Mouse (Mus musculus): ENCODE results near the gene Snrpd2.

Snrpd2 gene

DNA sequence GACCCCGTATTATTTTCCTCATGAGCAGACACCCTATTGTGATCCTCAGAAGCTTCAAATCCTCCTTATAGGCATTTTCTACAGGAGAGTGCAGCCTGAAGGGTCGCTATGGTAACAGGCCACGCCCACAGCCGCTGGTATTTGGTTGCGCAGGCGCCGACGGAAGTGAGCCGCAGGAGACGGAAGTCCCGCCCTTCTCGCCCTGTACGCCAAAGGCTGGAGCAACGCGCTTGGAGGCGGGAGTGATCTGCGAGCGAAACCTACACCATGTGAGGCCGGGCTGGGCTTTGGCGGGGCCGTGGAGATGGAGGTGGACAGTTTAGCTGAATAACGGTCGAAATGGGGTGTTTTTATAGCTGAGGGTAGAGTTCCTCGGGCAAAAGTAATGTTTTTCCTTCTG lies at the start of gene Snrpd2:
Snrpd2 (plus strand) TSS at position 97 of the 400 bp plus-strand sequence.
- peak; percentile 93 to 98 for DNase-seq (ENCODE audit: low spot score in 2 of 2)

DNA sequence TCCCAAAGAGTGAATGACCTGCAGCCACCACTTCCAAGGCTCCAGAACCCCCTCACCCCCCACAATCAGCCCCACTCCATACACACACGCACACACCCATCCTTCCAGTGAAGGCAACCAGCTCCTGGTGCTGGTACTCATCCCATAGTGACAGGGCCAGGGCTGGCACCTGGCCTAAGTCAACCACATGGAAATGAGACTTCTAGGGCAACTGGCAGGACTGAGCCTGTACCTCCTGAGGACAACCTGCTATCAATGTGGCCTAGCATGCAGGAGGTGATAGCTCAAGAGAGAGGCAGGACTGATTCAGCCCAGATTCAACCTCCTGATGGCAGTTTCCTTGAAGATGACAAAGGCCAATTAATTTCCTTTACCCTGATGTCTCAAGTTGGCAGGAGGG lies 49.2 kb upstream of the Snrpd2 start:
- no peak for DNase-seq (ENCODE audit: low spot score in 2 of 2)

DNA sequence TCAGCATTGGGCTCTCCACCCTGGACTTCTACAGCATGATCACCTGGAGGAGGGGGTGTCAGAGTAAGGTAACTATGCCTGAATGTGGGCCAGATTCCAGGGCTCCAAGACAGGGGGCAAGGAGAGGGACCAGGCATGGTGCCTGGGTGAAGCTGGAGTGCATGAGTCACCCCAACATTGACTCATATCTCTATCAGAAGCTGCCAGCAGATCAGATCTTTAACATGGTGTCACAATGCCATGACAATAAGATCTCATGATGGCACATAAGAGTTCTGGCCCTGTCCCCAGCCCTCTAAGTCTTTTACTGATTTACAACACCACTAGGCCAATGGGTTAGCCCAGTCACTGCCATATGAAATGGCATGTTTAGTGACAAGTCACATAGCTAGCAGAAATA lies 45.8 kb upstream of the Snrpd2 start:
- no peak for DNase-seq (ENCODE audit: low spot score in 2 of 2)

DNA sequence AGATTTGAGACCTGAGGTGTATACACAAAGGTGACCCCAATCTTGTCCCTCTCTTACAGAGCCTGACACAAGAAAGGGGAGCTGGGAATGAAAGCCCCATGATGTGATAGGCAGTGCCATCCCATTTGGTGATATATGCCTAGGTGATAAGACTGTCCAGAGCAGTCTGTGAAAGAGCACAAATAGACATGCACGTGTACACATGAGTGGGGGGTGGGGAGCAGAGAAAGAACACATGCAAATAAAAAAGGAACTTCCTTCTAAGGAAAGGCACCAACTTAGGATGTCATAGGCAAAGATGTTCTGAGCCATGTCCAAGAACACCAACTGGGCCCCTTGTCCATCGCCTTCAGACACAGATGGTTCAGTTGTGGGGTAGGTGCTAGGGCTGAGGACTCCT lies 45.0 kb upstream of the Snrpd2 start:
- no peak for DNase-seq (ENCODE audit: low spot score in 2 of 2)

DNA sequence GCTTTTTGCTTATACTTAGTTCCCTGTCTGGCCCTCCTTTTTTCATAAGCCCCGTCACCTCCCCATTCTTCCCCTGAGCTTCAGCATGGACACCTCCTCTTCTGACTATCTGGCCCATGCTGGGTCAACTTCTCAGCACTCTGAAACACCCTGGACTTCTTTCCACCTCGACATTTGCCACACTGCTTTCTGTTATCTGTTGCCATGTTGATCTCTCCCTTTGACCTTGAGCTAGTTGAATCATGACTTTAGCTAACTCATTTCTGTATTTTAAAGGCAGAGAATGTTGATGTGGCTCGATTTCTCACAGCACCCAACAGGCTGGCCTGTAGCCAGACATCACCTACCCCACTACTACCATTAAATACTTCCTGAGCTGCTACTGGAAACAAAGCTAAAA lies 42.1 kb upstream of the Snrpd2 start:
- DNase-seq (ENCODE audit: low spot score in 2 of 2) = no peak

DNA sequence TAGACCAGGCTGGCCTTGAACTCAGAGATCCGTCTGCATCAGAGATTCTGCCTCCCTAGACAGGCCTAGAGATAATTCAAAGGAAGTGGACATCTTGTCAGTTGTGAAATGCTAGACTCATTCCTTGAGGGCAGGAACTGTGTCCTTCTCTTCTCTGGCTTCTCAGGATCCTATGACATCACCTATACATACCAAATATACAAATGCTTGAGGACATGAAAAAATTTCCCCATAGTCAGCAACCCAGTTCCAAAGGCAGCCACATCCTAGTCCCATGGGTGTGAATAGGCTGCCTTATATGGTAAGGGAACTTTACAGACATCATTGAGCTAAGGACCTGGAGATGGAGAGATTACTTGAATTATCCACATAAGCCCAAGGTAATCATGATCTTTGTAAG lies 40.0 kb upstream of the Snrpd2 start:
- DNase-seq (ENCODE audit: low spot score in 2 of 2) = no peak

DNA sequence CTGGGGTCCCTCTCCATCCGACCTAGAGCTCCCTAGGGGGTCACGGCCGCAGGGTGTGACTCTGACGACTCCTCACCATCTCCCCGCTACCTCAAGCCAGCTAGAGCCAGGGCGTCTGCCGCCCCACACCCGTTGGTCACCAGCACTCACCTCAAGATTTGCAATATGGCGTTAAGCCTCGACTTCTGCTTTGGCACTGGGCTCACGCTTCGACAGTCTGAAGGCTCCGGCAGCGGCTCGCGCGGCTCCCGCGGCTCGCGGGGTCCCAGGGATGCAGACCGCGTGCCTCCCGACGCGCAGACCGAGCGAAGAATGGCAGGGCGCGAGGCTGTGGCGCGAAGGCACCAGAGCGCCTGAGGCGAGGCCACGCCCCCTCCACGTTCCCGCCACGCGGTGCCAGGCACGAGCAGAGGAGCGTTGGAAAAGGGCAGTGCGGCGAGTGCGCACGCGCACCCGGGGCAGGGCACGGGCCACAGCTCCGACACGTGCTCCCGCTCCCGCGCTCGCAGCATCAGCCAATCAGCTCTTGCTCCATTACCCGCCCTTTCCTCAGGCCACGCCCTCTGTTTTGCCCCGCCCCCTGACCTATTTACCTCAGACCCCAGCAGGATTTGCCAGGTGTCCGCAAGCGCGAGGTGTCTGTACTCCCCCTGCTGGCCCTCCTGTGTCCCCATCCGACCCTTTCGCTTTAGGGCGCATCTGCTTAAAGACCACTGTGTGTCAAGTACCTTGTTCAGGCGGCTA lies 31.3 kb upstream of the Snrpd2 start, which contains the start of gene Gm4969:
Gm4969 (minus strand) TSS at position 341 of the 744 bp plus-strand sequence.
- peak; percentile 57 to 73 for DNase-seq (ENCODE audit: low spot score in 2 of 2)

DNA sequence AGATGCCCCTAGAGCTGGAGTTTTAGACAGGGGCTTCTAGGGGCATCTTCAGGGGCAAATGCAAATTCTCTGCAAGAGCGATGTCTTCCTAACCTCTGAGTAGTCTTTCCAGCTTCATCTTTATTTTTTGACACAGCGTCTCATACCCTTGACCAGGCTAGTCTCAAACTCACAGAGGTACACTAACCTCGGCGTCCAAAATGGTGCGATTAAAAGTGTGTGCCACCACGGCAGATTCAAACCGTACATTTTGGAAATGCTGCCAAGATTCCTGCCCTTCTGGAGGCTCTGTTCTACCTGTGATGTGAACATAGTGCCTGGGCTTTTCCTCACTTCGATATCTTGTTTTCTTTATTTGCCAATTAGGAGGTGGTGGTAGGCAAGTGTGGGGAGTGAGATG lies 30.4 kb upstream of the Snrpd2 start:
- no peak for DNase-seq (ENCODE audit: low spot score in 2 of 2)

DNA sequence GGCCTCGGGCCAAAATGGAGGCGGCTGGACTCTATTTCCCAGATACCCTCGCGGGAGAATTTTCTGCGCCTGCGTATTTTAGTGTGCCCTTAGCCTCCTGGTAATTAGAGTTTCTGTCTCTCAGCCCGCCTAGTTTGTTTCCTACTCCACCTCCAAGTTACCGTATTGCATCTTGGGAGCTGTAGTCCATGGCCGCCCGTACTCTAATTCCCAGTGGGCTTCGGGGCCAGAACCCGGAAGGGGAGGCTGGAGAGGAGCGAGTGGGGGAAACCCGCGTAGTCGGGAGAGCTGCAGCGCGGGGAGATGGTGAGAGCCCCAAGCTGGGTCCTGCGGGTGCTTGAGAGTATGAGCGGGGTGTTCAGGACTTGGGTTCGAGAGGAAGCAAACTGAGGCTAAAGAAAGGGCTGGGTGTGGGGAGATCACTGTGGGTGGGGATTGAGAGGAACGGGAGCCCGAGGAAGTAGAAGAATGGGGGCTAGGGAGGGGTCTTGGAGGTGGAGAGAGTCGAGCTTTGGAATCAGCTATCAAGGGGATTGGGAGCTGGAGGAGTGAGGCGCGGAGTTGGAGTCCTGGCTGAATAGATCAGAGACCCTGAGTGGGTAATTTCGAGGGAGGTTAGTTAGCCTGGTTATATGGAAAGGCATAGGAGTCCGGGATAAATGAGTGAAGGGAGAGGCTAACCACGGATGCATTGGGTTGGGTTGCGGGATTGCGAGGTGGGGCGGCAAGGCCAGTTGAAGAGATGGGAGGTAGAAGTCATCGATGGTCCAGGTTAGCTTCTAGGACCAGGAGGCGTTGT lies 29.7 kb upstream of the Snrpd2 start, which contains the start of gene Fbxo46:
Fbxo46 (plus strand) TSS at position 229 of the 799 bp plus-strand sequence.
- DNase-seq (ENCODE audit: low spot score in 2 of 2) = peak; percentile 75 to 82

DNA sequence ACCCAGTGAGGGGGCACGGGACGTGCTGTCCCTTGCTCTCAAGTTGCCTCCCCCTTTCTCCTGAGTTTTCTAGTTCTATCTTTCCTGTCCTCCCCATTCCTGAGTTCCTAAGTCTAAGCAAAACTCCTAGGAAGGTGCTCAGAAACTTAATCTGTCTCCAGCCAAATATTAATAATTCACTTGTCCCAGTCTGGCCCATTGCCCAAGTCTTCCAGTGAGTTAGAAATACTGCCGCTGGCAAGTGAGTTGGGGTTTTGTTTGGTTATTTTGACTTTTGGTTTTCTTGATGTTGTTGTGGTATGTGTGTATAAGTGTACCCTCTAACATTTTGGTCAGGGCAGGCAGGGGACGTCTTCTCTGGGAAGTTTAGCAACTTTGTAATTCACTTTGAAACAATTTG lies 27.8 kb upstream of the Snrpd2 start:
- no peak for DNase-seq (ENCODE audit: low spot score in 2 of 2)

DNA sequence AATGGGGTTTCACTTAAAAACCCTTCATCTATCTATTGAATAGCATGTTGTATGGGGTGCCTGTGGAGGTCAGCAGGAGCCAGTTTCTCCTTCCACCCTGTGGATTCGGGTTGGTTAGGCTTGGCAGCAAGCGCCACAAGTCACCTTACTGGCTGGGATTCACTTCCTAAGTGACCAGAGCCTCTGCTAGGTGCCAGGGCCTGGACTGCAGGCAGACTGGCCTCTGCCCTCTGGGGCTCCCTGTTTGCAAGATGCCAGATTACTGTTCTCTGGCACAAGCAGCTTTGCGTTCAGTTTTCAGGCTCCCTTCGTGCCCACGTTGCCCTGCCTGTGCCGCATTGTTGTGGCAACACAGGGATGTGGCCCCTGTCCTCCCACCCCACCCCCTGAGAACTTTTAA lies 24.8 kb upstream of the Snrpd2 start:
- no peak for DNase-seq (ENCODE audit: low spot score in 2 of 2)

DNA sequence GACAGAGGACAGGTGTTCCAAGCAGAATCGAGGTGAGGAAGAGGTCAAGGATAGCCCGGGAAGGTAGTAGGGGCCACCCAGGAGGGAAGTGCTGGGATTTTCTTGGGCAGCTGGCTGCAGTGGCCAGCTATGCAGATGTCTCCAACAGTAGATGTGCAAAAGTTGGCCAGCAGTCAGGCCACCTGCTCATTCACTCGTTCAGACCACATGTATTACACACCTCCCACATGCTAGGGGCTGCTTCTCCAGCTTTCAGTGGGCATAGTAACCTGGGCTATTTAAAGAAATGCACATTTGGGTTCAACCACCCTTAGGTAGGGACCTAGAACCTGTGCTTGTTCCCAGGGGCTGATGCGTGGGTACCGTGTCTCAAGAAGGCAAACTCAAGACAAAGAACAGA lies 21.8 kb upstream of the Snrpd2 start:
- DNase-seq (ENCODE audit: low spot score in 2 of 2) = no peak

DNA sequence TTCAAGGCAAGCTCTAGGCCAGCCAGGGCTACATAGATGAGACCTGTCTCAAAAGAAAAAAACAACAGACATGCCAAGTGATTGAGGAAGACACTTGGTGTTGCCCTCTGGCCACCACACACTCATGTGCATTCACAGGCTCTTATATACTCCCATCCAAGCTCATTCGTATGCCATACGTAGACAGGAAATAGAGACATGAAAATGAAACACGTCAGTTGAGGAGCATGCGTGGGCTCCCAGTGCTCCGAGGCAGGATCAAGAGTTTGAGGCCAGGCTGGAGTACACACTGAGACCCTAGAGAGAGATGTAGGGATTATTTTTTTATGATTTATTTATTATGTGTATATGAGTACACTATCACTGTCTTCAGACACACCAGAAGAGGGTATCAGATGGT lies 20.1 kb upstream of the Snrpd2 start:
- DNase-seq (ENCODE audit: low spot score in 2 of 2) = no peak

DNA sequence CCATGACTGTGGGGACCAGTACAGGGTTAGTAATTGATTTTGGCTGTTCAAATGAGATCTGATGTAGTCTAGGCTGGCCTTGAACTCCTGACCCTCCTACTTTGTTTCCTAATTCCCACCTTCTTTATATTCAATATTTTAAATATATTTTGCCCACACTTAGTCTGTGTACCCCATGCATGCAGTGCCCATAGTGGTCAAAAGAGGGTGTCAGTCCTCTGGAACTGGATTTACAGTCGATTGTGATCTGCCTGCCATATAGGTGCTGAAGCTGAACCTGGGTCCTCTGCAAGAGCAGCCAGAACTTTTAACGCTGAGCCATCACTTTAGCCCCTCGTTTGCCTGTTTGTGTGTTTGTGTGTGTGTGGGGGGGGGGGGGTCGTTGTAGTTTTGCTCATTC lies 18.9 kb upstream of the Snrpd2 start:
- peak in 1 of 2 experiments; percentile 29 for DNase-seq (ENCODE audit: low spot score in 2 of 2)

DNA sequence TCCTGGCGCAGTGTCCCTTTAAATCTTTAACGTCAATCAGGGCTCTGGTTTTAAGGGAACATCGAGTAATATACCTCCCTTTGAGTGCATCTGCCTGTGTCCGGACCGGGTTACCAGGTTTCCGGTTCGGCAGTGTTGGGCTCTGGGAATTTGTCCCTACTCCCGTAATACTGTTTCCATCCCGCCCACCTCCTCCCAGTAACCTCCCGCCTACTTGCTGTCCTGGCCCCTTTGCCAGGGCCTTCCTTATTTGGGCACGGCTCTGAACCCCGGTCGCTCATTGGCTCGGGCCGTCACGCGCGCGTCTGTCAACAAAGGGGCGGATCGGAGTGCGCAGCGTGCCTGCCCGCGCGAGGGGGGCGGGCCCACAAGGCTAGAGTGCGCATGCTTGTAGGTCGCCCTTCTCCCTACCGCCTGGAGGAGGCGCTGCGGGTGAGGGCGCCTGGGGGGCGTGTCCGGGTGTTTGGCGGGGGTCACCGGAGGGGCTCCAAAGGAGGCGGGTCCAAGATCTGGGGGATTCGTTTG lies 18.1 kb upstream of the Snrpd2 start:
- peak; percentile 91 to 96 for DNase-seq (ENCODE audit: low spot score in 2 of 2)

DNA sequence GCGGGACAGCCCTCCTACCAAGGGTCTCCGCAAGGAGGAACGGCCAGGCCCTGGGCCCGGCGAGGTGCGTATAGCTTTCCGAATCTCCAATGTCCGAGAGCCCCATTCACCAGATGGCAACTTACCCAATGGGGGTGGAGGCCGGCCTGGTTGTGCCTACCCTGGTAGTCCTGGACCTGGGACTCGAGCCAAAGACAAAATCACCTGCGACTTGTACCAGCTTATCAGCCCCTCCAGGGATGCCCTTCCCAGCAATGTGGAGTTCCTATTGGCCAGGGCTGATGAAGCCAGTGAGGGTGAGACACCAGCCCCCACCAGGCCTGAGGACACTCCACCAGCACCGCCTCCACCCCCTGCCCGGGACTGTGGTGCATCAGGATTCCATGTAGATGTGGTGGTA lies 13.4 kb upstream of the Snrpd2 start:
- DNase-seq (ENCODE audit: low spot score in 2 of 2) = no peak

DNA sequence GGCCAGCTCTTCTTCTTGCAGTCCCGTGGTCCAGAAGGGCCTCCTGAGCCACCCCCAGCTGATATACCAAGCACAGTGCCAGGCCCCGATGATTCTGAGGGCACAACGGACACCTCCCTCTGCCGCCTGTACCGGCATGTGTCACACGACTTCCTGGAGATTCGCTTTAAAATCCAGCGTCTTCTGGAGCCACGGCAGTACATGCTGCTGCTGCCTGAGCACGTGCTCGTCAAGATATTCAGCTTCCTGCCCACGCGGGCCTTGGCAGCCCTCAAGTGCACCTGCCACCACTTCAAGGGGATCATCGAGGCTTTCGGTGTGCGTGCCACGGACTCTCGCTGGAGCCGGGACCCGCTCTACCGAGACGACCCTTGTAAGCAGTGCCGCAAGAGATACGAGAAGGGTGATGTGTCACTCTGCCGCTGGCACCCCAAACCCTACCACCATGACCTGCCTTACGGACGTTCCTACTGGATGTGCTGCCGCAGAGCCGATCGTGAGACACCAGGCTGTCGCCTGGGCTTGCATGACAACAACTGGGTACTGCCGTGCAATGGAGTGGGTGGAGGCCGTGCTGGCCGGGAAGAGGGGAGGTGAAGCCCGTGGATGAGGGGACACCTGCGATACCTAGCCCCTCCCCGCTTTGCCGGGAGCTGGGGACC lies 12.7 kb upstream of the Snrpd2 start:
- no peak for DNase-seq (ENCODE audit: low spot score in 2 of 2)

DNA sequence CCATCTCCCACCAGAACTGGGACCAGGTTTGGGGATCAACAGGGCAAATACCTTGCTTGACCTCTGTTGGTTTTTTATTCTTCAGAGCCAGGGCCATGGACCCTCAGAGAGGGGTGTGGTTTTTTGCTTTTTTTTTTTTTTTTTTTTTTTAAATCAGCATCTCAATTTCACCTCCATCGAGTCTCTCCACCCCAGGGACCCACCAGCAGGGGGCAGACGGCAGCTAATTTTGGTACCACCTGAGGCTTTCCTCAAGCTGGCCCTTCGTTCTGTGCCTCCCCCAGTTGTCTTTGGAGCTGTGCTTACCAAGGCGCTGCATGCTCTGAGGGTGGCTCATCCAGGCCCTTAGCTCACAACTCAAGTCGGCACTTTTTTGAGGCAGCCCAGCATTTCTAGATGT lies 12.1 kb upstream of the Snrpd2 start:
- peak in 1 of 2 experiments; percentile 47 for DNase-seq (ENCODE audit: low spot score in 2 of 2)

DNA sequence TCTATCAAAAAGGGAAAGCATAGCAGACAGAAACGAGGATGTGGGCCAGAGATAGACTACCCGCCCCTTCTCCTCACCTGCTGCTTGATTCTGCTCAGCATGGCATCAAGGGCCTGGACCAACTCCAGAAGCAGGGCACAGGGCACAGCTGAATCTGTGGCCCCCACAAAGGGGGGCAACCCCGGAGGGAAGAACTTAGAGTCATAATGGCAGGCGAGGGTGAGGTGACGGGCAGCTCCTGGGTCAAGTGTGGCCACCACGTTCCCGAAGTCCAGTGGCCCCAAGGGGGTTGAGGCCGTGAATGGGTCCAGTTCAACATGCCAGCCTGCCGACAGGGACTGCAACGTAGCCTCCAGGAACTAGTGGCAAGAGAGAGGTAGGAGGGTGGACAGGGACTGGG lies 2.7 kb upstream of the Snrpd2 start:
- DNase-seq (ENCODE audit: low spot score in 2 of 2) = no peak

DNA sequence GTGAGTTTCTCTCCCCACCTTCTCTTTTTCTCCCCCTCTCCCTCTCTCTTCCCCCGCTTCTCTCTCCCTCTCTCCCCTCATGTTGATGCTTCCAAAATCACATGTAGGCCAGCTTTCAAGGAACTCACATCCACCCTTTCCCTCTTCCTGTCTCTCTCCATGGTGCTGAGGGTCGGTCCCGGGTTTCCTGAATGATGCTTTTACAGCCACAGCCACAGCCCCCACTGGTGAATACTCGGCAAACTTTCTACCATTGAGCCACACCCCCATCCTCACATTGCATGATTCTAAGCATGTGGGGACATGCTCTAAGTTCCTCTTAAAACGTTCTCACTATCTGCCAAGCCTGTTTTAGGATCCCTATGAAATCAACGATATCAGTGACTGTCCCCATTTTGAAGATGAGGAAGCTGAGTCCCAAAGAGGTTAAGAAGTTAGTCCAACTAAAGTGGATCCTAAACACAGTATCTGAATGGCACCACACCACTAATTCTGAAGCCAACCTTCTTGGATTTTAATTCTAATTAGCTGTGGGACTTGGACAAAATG lies 2.0 kb upstream of the Snrpd2 start:
- DNase-seq (ENCODE audit: low spot score in 2 of 2) = no peak

DNA sequence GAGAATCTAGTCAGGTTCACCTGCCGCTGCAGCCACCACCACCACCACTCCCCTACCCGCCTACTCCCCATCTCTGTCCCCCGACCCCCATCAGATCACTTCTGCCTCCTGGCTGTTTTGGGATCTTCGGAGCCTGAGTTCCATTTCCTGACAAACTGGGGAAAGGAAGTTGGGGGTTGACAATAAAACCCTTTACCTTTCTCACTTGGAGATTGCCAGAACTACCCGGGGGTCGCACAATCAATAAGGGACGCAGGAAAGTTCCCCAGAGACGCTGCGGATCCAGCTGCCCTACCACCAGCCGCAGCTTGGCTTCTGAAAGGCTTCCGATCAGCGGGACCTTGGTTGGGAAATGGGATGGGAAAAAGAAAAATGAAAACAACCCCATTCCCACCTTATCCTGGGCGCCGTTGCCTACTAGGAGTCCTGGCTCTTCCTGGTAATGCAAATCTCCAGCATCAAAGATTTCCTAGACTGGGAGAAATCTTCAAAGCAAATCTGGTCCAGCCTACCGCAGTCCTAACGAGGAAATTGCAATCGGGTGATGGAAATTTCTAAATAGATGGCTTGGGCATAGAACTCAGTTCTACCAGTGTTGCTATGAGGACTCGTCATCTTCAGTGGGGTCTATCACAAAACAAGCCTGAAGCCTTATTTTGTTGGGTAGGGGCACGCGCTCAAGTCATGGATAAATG lies 1.2 kb upstream of the Snrpd2 start:
- DNase-seq (ENCODE audit: low spot score in 2 of 2) = no peak
